Mouse (Mus musculus): ENCODE results near the gene Flot1. TPM values are rescaled to one million over a fixed set of nuclear protein-coding genes. Genes with fewer than 3 reads are reported as not detected.

Flot1 gene
- polyA plus RNA-seq, 1 experiment from 2014 or later, result 134 TPM

GRCm38 (mm10) chr17:35815836-35816235 lies 7.2 kb upstream of the Flot1 start:
- H3K4me1 ChIP-seq (ENCODE audit: control insufficient read depth, insufficient read depth, low read length), result peaks cover 57% of the 10 kb centered on the region
- 55% methylated on average over 7 of the region's 7 CpGs for WGBS
- peak overlapping the region; percentile 15; the same call in 1 of the 2 replicates for H3K4me2 ChIP-seq (ENCODE audit: low read depth, low read length)
- peak overlapping the region; percentile 99 for H3K27ac ChIP-seq (ENCODE audit: low read length)
- ATAC-seq (replicated peaks; ENCODE audit: extremely low read depth, insufficient read depth, low FRiP score), result no peak
- peak overlapping the region; percentile 32 for H3K9ac ChIP-seq (ENCODE audit: low read length)
- H3K4me3 ChIP-seq (ENCODE audit: low read length), result no peak overlapping the region
- H3K36me3 ChIP-seq (ENCODE audit: control insufficient read depth, insufficient read depth), result no peaks in the 10 kb centered on the region
- no peaks in the 10 kb centered on the region for H3K27me3 ChIP-seq (ENCODE audit: control insufficient read depth, insufficient read depth, low read length)
- no peaks in the 10 kb centered on the region for H3K9me3 ChIP-seq (replicated peaks; ENCODE audit: control insufficient read depth, low read length)

GRCm38 (mm10) chr17:35816686-35817085 lies 6.3 kb upstream of the Flot1 start:
- H3K36me3 ChIP-seq (ENCODE audit: control insufficient read depth, insufficient read depth), result no peaks in the 10 kb centered on the region
- no peak overlapping the region for H3K9ac ChIP-seq (ENCODE audit: low read length)
- ATAC-seq (replicated peaks; ENCODE audit: extremely low read depth, insufficient read depth, low FRiP score), result no peak
- no peak overlapping the region for H3K27ac ChIP-seq (ENCODE audit: low read length)
- no peaks in the 10 kb centered on the region for H3K27me3 ChIP-seq (ENCODE audit: control insufficient read depth, insufficient read depth, low read length)
- H3K4me2 ChIP-seq (ENCODE audit: low read depth, low read length), result no peak overlapping the region
- H3K4me3 ChIP-seq (ENCODE audit: low read length), result no peak overlapping the region
- H3K9me3 ChIP-seq (replicated peaks; ENCODE audit: control insufficient read depth, low read length), result no peaks in the 10 kb centered on the region
- WGBS, result 69% methylated on average over 8 of the region's 14 CpGs
- H3K4me1 ChIP-seq (ENCODE audit: control insufficient read depth, insufficient read depth, low read length), result peaks cover 51% of the 10 kb centered on the region

GRCm38 (mm10) chr17:35817226-35817625 lies 5.8 kb upstream of the Flot1 start:
- no peak overlapping the region for H3K4me2 ChIP-seq (ENCODE audit: low read depth, low read length)
- ATAC-seq (replicated peaks; ENCODE audit: extremely low read depth, insufficient read depth, low FRiP score), result no peak
- H3K9me3 ChIP-seq (replicated peaks; ENCODE audit: control insufficient read depth, low read length), result no peaks in the 10 kb centered on the region
- no peak overlapping the region for H3K9ac ChIP-seq (ENCODE audit: low read length)
- no peaks in the 10 kb centered on the region for H3K36me3 ChIP-seq (ENCODE audit: control insufficient read depth, insufficient read depth)
- peaks cover 46% of the 10 kb centered on the region for H3K4me1 ChIP-seq (ENCODE audit: control insufficient read depth, insufficient read depth, low read length)
- H3K27ac ChIP-seq (ENCODE audit: low read length), result no peak overlapping the region
- 68% methylated on average over 10 of the region's 10 CpGs for WGBS
- H3K4me3 ChIP-seq (ENCODE audit: low read length), result no peak overlapping the region
- no peaks in the 10 kb centered on the region for H3K27me3 ChIP-seq (ENCODE audit: control insufficient read depth, insufficient read depth, low read length)

GRCm38 (mm10) chr17:35820111-35820510 lies 2.9 kb upstream of the Flot1 start:
- Histone ChIP-seq H3K9ac (ENCODE audit: low read length) (no peak overlapping the region), H3K9me3 (replicated peaks; ENCODE audit: control insufficient read depth, low read length) (no peaks in the 10 kb centered on the region), H3K4me3 (ENCODE audit: low read length) (no peak overlapping the region), H3K27me3 (ENCODE audit: control insufficient read depth, insufficient read depth, low read length) (no peaks in the 10 kb centered on the region), H3K4me1 (ENCODE audit: control insufficient read depth, insufficient read depth, low read length) (peaks cover 29% of the 10 kb centered on the region), H3K36me3 (ENCODE audit: control insufficient read depth, insufficient read depth) (no peaks in the 10 kb centered on the region), H3K27ac (ENCODE audit: low read length) (no peak overlapping the region), H3K4me2 (ENCODE audit: low read depth, low read length) (no peak overlapping the region)
- WGBS, result 74% methylated on average over 5 of the region's 5 CpGs
- no peak for ATAC-seq (replicated peaks; ENCODE audit: extremely low read depth, insufficient read depth, low FRiP score)

- peaks cover 17% of the 10 kb centered on the region for H3K4me1 ChIP-seq (ENCODE audit: control insufficient read depth, insufficient read depth, low read length)
- ATAC-seq (replicated peaks; ENCODE audit: extremely low read depth, insufficient read depth, low FRiP score), result peak; percentile 67
- H3K9me3 ChIP-seq (replicated peaks; ENCODE audit: control insufficient read depth, low read length), result no peaks in the 10 kb centered on the region
- no peaks in the 10 kb centered on the region for H3K27me3 ChIP-seq (ENCODE audit: control insufficient read depth, insufficient read depth, low read length)
- peak within 1 kb of the TSS; percentile 68 for H3K4me3 ChIP-seq (ENCODE audit: low read length)
- WGBS, result under 1% methylated on average over 62 of the region's 62 CpGs
- peak within 1 kb of the TSS; percentile 93 for H3K4me2 ChIP-seq (ENCODE audit: low read depth, low read length)
- H3K27ac ChIP-seq (ENCODE audit: low read length), result peak within 1 kb of the TSS; percentile 95
- peak within 1 kb of the TSS; percentile 86 for H3K9ac ChIP-seq (ENCODE audit: low read length)
- peaks cover 10% of the 10 kb centered on the region for H3K36me3 ChIP-seq (ENCODE audit: control insufficient read depth, insufficient read depth)
Measured at GRCm38 (mm10) chr17:35821439-35822430, 1.3 kb upstream of the Flot1 start, which contains the start of gene Ier3. Gene Ier3 (plus strand): TSS chr17:35821684.

GRCm38 (mm10) chr17:35822564-35822963 lies 466 bp upstream of the Flot1 start:
- Histone ChIP-seq H3K4me1 (ENCODE audit: control insufficient read depth, insufficient read depth, low read length) (peaks cover 14% of the 10 kb centered on the region), H3K9me3 (replicated peaks; ENCODE audit: control insufficient read depth, low read length) (peaks cover 1% of the 10 kb centered on the region; the same call in 1 of the 2 replicates), H3K9ac (ENCODE audit: low read length) (peak overlapping the region; percentile 86), H3K27me3 (ENCODE audit: control insufficient read depth, insufficient read depth, low read length) (no peaks in the 10 kb centered on the region), H3K4me3 (ENCODE audit: low read length) (peak overlapping the region; percentile 68), H3K36me3 (ENCODE audit: control insufficient read depth, insufficient read depth) (peaks cover 18% of the 10 kb centered on the region), H3K4me2 (ENCODE audit: low read depth, low read length) (peak overlapping the region; percentile 93), H3K27ac (ENCODE audit: low read length) (peak overlapping the region; percentile 95)
- no peak for ATAC-seq (replicated peaks; ENCODE audit: extremely low read depth, insufficient read depth, low FRiP score)
- WGBS, result 2% methylated on average over 11 of the region's 11 CpGs

- H3K4me1 ChIP-seq (ENCODE audit: control insufficient read depth, insufficient read depth, low read length), result peaks cover 14% of the 10 kb centered on the region
- H3K27me3 ChIP-seq (ENCODE audit: control insufficient read depth, insufficient read depth, low read length), result no peaks in the 10 kb centered on the region
- 67% methylated on average over 7 of the region's 7 CpGs for WGBS
- H3K4me3 ChIP-seq (ENCODE audit: low read length), result peak overlapping the region; percentile 68; the same call in 1 of the 2 replicates
- H3K4me2 ChIP-seq (ENCODE audit: low read depth, low read length), result peak overlapping the region; percentile 93
- H3K9me3 ChIP-seq (replicated peaks; ENCODE audit: control insufficient read depth, low read length), result peaks cover 4% of the 10 kb centered on the region; the same call in 1 of the 2 replicates
- no peak for ATAC-seq (replicated peaks; ENCODE audit: extremely low read depth, insufficient read depth, low FRiP score)
- H3K27ac ChIP-seq (ENCODE audit: low read length), result no peak overlapping the region
- peak overlapping the region; percentile 11; the same call in 1 of the 2 replicates for H3K9ac ChIP-seq (ENCODE audit: low read length)
- H3K36me3 ChIP-seq (ENCODE audit: control insufficient read depth, insufficient read depth), result peaks cover 25% of the 10 kb centered on the region
Measured at GRCm38 (mm10) chr17:35824402-35824801, 1.4 kb downstream of the Flot1 start.

- H3K4me3 ChIP-seq (ENCODE audit: low read length), result no peak overlapping the region
- WGBS, result 93% methylated on average over 13 of the region's 13 CpGs
- no peak overlapping the region for H3K27ac ChIP-seq (ENCODE audit: low read length)
- ATAC-seq (replicated peaks; ENCODE audit: extremely low read depth, insufficient read depth, low FRiP score), result no peak
- H3K9me3 ChIP-seq (replicated peaks; ENCODE audit: control insufficient read depth, low read length), result peaks cover 4% of the 10 kb centered on the region; the same call in 1 of the 2 replicates
- H3K27me3 ChIP-seq (ENCODE audit: control insufficient read depth, insufficient read depth, low read length), result no peaks in the 10 kb centered on the region
- no peak overlapping the region for H3K9ac ChIP-seq (ENCODE audit: low read length)
- peaks cover 25% of the 10 kb centered on the region for H3K36me3 ChIP-seq (ENCODE audit: control insufficient read depth, insufficient read depth)
- H3K4me2 ChIP-seq (ENCODE audit: low read depth, low read length), result no peak overlapping the region
- H3K4me1 ChIP-seq (ENCODE audit: control insufficient read depth, insufficient read depth, low read length), result peaks cover 21% of the 10 kb centered on the region
Measured at GRCm38 (mm10) chr17:35825109-35825850, 2.2 kb downstream of the Flot1 start.

All from heart, embryonic 16.5 days (tissue).